Mouse (Mus musculus) left cerebral cortex, postnatal 25 days (tissue): ENCODE measurements around the gene Ak2. TPM values are rescaled to one million over a fixed set of nuclear protein-coding genes. Genes with fewer than 3 reads are reported as not detected.

Source experiments
- DNase-seq, 2 experiments: peaks; one replicate each; pipeline ENCODE4 v3.0.0; 2022; ENCODE audit warnings: low spot score in 2 of 2, mixed read lengths in 1 of 2
- intact Hi-C: fragments of 180-260 bp; cut with DNase I; formaldehyde crosslinking; loops from one replicate; pipeline ENCODE4 v1.15.1; 2025
- total RNA-seq, 2 experiments: library from RNA; stranded (reverse); gene quantifications; 2 replicates each; pipeline ENCODE4 v1.2.3; 2021

Ak2 gene
- total RNA-seq, 2 experiments from 2014 or later: 24.8 to 26.5 TPM

GRCm38 (mm10) chr4:129058207-129059092 is 66.7 kb downstream of the Ak2 start, which contains the start of gene Rnf19b:
TSS of gene Rnf19b (plus strand) at chr4:129058271.
- intact Hi-C loops: no loop called here
- peak in 1 of 2 experiments; percentile 34 for DNase-seq

GRCm38 (mm10) chr4:129059125-129059551 is 67.4 kb downstream of the Ak2 start:
- DNase-seq: peak in 1 of 2 experiments; percentile 32
- intact Hi-C loops: no loop called here

GRCm38 (mm10) chr4:129059922-129060321 is 68.2 kb downstream of the Ak2 start:
- DNase-seq: no peak
- intact Hi-C loops: no loop called here

Other genes with a start within 250 kb of the Ak2 start
- under 1 TPM; 0.25 to 0.32 TPM for gene A3galt2, start 236.6 kb upstream of the Ak2 start, total RNA-seq
- gene Zfp362, start 185.9 kb upstream of the Ak2 start, total RNA-seq: 10 to 100 TPM; 25.8 to 28.8 TPM
- gene Trim62, start 108.4 kb upstream of the Ak2 start, total RNA-seq: 10 to 100 TPM; 17.2 to 20.4 TPM
- 10 to 100 TPM; 48.8 to 51.4 TPM for gene Azin2, start 29.5 kb upstream of the Ak2 start, total RNA-seq
- 10 to 100 TPM; 58.7 TPM for gene Rnf19b, start 66.3 kb downstream of the Ak2 start, total RNA-seq
- gene Tmem54, start 113.6 kb downstream of the Ak2 start, total RNA-seq: not detected
- gene Hpca, start 130.1 kb downstream of the Ak2 start, total RNA-seq: 100 to 1,000 TPM; 621 to 724 TPM
- 10 to 100 TPM; 56.2 to 63.4 TPM for gene Fndc5, start 145.0 kb downstream of the Ak2 start, total RNA-seq
- 10 to 100 TPM; 37.8 to 41.2 TPM for gene S100pbp, start 197.8 kb downstream of the Ak2 start, total RNA-seq
- gene Yars, start 197.8 kb downstream of the Ak2 start, total RNA-seq: 10 to 100 TPM; 85.3 to 96.2 TPM